Mouse (Mus musculus) stomach, embryonic 14.5 days (tissue): ENCODE results near the gene Slfn9. TPM values are rescaled to one million over a fixed set of nuclear protein-coding genes. Genes with fewer than 3 reads are reported as not detected.
A peak's percentile ranks its signal among the peaks of the same experiment; 100 is the strongest.
"Not testable (repeated sequence)": the region's sequence is repeated elsewhere in the genome, so short reads cannot be mapped to it uniquely, and the experiment has no call there.

Source experiments
- ATAC-seq: fragments of 200-750 bp; cut with Nextera tagmentation; 2 replicates; pipeline ENCODE4 v1.8.0; 2017; ENCODE audit warnings: low read depth, moderate TSS enrichment; ENCODE audit not compliant: insufficient number of reproducible peaks, insufficient read depth, low FRiP score
- H3K27ac ChIP-seq: fragments of 300-500 bp; sonication (generic); 2 replicates; pipeline ENCODE4 v1.5.1; 2014; ENCODE audit warnings: mild to moderate bottlenecking, low read length, moderate library complexity, mixed read lengths
- H3K27me3 ChIP-seq: fragments of 300-500 bp; sonication (generic); 2 replicates; pipeline ENCODE4 v1.6.1; 2014; ENCODE audit warnings: low read length, control low read depth, mixed read lengths; ENCODE audit not compliant: control insufficient read depth, insufficient read depth
- H3K36me3 ChIP-seq: fragments of 300-500 bp; sonication (generic); 2 replicates; pipeline ENCODE4 v1.6.1; 2014; ENCODE audit warnings: mild to moderate bottlenecking, control low read depth, low read length, moderate library complexity, mixed read lengths; ENCODE audit not compliant: control insufficient read depth, insufficient read depth
- H3K4me1 ChIP-seq: fragments of 300-500 bp; sonication (generic); 2 replicates; pipeline ENCODE4 v1.6.1; 2014; ENCODE audit warnings: low read length, control low read depth, mixed read lengths; ENCODE audit not compliant: control insufficient read depth, insufficient read depth
- H3K4me2 ChIP-seq: fragments of 300-500 bp; sonication (generic); replicated peaks from 2 replicates; pipeline ENCODE4 v1.6.1; 2014; ENCODE audit warnings: low read depth, low read length, control low read depth
- H3K4me3 ChIP-seq: fragments of 300-500 bp; sonication (generic); 2 replicates; pipeline ENCODE4 v1.5.1; 2014; ENCODE audit warnings: low read depth, low read length, control low read depth
- H3K9ac ChIP-seq: fragments of 300-500 bp; sonication (generic); replicated peaks from 2 replicates; pipeline ENCODE4 v1.6.1; 2014; ENCODE audit warnings: low read depth, mild to moderate bottlenecking, control low read depth, low read length, moderate library complexity, mixed read lengths
- H3K9me3 ChIP-seq: fragments of 300-500 bp; sonication (generic); 2 replicates; pipeline ENCODE4 v1.6.1; 2016; ENCODE audit warnings: low read depth, low read length, control low read depth; ENCODE audit not compliant: control insufficient read depth
- WGBS: fragments of 180-500 bp; shearing (Covaris S2); extraction: QIAGEN DNeasy Blood & Tissue Kit; methylation state at CpG from one replicate; pipeline ENCODE4 v1.1.7; 2014; 5-methylcytosine and 5-hydroxymethylcytosine counted together
- polyA plus RNA-seq: library from polyadenylated mRNA; unstranded; fragments of >200 nt; fragmentation: Nextera tagmentation; extraction: Ambion mirVana; gene quantifications from 2 replicates; pipeline ENCODE4 v1.2.1, GENCODE M21; 2014

The Slfn9 gene
- polyA plus RNA-seq = 30.6 and 35.9 TPM in 2 replicates

DNA sequence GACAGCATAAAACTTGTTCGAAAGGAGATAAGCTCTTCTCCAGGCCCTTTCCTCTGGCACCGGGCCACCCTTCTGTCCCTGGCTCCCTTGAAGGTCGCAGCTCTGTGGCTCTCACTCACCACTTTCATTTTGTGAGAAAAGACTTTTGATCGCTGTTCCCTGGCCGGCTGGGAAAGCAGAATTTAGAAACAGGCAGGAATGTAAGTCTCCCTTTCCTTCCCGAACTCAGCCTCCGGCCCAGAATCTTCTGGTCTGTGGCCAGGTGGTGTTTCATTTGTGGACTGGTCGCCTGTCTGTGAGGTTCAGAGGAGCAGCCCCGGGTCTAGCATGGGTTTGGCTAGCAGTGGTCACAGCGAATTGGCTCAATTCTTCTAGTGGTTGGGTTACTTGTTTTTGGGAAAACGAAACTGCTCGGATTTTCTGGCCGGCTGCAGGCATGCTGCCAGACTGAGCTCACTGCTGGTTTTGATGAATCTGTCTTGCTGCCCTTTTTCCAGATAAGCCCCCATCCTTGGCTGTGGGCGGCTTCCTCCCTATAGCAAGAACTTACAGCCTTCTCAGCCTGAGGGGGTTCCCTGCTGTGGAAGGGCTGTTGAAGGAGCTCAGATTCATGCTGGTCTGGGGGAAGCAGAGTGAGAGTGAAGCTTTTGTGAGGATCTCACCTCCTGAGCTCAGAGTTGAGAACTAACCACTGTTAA is at the start of gene Slfn9:
Gene Slfn9 (minus strand): TSS at position 362 of the 698 bp plus-strand sequence.
- 5% methylated on average over 14 of the region's 14 CpGs for WGBS
- peak within 1 kb of the TSS; percentile 67 for H3K4me2 ChIP-seq
- peak; percentile 57; the same call in 1 of the 2 replicates for ATAC-seq
- no peaks in the 10 kb centered on the region for H3K9me3 ChIP-seq
- no peaks in the 10 kb centered on the region for H3K27me3 ChIP-seq
- H3K27ac ChIP-seq = peak within 1 kb of the TSS; percentile 44; the same call in 1 of the 2 replicates
- no peaks in the 10 kb centered on the region for H3K36me3 ChIP-seq
- peak within 1 kb of the TSS; percentile 25; the same call in 1 of the 2 replicates for H3K9ac ChIP-seq
- H3K4me1 ChIP-seq = peaks cover 8% of the 10 kb centered on the region; the same call in 1 of the 2 replicates
- H3K4me3 ChIP-seq = peak within 1 kb of the TSS; percentile 41

DNA sequence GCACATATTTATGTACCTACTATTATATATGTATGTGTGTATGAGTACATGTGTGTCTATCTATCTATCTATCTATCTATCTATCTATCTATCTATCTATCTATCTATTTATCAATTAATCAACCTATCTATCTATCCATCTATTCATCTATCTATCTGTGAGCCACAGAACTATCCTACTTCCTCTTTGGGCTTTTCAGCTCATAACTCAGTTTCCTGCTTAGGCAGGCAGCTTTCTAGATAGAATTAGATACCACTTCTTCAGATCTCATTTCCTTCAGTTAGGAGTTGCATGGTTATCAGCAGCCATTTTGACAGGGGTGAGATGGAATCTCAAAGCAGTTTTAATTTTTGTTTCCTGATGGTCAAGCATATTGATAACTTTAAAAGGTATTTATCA is 49.4 kb upstream of the Slfn9 start:
- H3K4me1 ChIP-seq = no peaks in the 10 kb centered on the region

DNA sequence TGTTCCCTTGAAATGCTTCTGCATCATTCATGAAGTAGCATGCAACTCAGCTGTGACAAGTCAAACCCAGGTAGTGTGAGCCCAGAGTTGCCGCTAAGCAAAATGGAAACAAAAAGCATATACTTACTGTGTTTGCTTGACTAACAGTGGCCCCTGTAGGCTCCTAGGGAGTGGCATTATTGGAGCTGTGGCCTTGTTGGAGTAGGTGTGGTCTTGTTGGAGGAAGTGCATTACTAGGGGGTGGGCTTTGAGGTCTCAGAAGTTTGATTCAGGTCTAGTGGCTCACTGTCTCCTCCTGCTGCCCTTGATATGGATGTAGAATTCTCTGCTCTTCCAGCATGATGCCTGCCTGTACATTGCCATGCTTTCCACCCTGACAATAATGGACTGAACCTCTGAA is 48.7 kb upstream of the Slfn9 start:
- 0 out of 2 replicates have a peak, but pooled peaks have one; percentile 37 for ATAC-seq
- Histone ChIP-seq H3K4me1 (no peaks in the 10 kb centered on the region), H3K4me2 (peak overlapping the region; percentile 36; the same call in 1 of the 2 replicates), H3K27ac (no peak overlapping the region), H3K9ac (no peak overlapping the region), H3K4me3 (0 out of 2 replicates have a peak overlapping the region, but pooled peaks have one; percentile 1), H3K36me3 (no peaks in the 10 kb centered on the region), H3K27me3 (no peaks in the 10 kb centered on the region), H3K9me3 (no peaks in the 10 kb centered on the region)
- WGBS = 22% methylated on average over 1 of the region's 1 CpGs

More for the DNA sequence above, 49.4 kb upstream of the Slfn9 start:
- no peaks in the 10 kb centered on the region for H3K9me3 ChIP-seq
- no peak overlapping the region for H3K4me2 ChIP-seq
- no peak overlapping the region for H3K4me3 ChIP-seq
- no peaks in the 10 kb centered on the region for H3K36me3 ChIP-seq
- no peak for ATAC-seq
- no peak overlapping the region for H3K9ac ChIP-seq
- no peak overlapping the region for H3K27ac ChIP-seq
- no peaks in the 10 kb centered on the region for H3K27me3 ChIP-seq

DNA sequence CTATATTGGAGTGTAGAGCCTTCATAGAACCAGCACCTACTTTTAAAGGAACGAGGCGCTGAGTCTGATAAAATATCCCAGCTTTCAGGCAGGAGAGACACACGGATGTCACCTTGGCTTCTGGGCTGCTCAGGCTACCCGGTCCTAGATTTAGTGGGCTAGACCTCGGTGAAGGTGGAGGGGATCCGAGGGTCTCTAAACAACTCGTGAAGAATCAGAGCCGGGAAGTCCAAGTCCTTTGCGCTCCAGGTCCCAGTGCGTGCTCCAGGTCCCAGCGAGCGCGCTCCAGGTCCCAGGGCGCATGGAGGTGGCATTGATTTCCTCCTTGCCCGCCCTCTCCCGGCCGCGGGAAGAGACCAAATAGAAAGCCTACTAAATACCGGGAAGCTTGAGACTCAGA is 48.2 kb upstream of the Slfn9 start:
- Histone ChIP-seq H3K27me3 (no peaks in the 10 kb centered on the region), H3K4me2 (peak overlapping the region; percentile 36), H3K27ac (no peak overlapping the region), H3K4me3 (no peak overlapping the region), H3K9me3 (no peaks in the 10 kb centered on the region), H3K4me1 (no peaks in the 10 kb centered on the region), H3K9ac (no peak overlapping the region), H3K36me3 (no peaks in the 10 kb centered on the region)
- ATAC-seq = no peak
- WGBS = 13% methylated on average over 19 of the region's 19 CpGs

DNA sequence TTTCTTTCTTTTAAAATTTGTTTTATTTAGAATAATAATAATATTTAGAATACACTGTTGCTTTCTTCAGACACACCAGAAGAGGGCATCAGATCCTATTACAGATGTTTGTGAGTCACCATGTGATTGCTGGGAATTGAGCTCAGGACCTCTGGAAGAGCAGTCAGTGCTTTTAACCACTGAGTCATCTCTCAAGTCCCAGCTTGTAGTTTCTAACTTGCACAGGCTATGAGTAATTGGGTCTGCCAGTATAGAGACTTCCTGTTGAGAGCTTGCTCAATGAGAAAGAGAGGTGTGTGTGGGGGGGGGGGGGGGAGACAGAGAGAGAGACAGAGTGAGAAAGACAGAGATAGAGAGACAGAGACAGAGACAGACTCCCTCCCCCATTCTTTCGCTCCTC is 47.5 kb upstream of the Slfn9 start:
- H3K9ac ChIP-seq = no peak overlapping the region
- H3K4me1 ChIP-seq = no peaks in the 10 kb centered on the region
- no peaks in the 10 kb centered on the region for H3K27me3 ChIP-seq
- no peak overlapping the region for H3K4me2 ChIP-seq
- WGBS = 75% methylated on average over 1 of the region's 1 CpGs
- H3K4me3 ChIP-seq = no peak overlapping the region
- no peak overlapping the region for H3K27ac ChIP-seq
- H3K36me3 ChIP-seq = no peaks in the 10 kb centered on the region
- no peak for ATAC-seq
- no peaks in the 10 kb centered on the region for H3K9me3 ChIP-seq

DNA sequence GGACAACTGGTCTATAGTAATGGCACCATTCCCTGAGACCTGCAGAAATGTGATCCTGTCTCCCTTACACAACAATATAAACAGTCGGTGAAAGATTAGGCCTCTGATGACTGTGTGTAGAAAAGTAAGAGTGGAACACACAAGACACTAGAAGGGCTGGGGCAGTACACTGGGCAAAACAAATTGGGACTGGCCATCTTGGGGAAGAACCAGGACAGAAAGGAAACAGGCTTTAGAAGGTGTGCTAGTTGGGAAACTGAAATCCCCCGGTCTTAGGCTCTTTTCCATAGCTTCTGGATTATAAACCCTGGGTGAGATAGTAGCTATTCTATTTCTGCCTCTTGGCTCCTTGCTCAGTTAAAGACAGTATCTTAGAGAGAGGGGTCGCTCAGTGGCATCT is 47.1 kb upstream of the Slfn9 start:
- H3K36me3 ChIP-seq, H3K9ac ChIP-seq, ATAC-seq, H3K9me3 ChIP-seq, H3K4me3 ChIP-seq, H3K4me2 ChIP-seq, H3K4me1 ChIP-seq, H3K27ac ChIP-seq, H3K27me3 ChIP-seq: not testable (repeated sequence)
- WGBS = 70% methylated on average over 3 of the region's 3 CpGs

DNA sequence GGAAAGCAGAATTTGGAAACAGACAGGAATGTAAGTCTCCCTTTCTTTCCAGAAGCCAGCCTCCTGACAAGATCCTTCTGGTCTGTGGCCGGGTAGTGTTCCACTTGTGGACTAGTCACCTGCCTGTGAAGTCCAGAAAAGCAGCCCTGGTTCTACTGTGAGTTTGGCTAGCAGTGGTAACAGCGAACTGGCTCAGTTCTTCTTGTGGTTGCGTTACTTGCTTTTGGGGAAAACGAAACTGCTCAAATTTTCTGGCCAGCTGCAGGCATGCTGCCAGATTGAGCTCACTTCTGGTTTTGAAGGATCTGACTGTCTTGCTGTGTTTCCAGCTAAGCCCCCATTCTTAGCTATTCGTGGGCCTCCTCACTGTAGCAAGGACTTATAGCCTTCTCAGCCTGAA is 29.0 kb upstream of the Slfn9 start, which contains the start of gene Slfn8:
Gene Slfn8 (minus strand): TSS at position 190 of the 400 bp plus-strand sequence.
- Histone ChIP-seq H3K9ac (no peak within 1 kb of the TSS), H3K4me3 (no peak within 1 kb of the TSS), H3K4me2 (no peak within 1 kb of the TSS), H3K4me1 (no peaks in the 10 kb centered on the region), H3K27me3 (no peaks in the 10 kb centered on the region), H3K36me3 (no peaks in the 10 kb centered on the region), H3K9me3 (no peaks in the 10 kb centered on the region), H3K27ac (no peak within 1 kb of the TSS)
- ATAC-seq = no peak
- 72% methylated on average over 5 of the region's 5 CpGs for WGBS

DNA sequence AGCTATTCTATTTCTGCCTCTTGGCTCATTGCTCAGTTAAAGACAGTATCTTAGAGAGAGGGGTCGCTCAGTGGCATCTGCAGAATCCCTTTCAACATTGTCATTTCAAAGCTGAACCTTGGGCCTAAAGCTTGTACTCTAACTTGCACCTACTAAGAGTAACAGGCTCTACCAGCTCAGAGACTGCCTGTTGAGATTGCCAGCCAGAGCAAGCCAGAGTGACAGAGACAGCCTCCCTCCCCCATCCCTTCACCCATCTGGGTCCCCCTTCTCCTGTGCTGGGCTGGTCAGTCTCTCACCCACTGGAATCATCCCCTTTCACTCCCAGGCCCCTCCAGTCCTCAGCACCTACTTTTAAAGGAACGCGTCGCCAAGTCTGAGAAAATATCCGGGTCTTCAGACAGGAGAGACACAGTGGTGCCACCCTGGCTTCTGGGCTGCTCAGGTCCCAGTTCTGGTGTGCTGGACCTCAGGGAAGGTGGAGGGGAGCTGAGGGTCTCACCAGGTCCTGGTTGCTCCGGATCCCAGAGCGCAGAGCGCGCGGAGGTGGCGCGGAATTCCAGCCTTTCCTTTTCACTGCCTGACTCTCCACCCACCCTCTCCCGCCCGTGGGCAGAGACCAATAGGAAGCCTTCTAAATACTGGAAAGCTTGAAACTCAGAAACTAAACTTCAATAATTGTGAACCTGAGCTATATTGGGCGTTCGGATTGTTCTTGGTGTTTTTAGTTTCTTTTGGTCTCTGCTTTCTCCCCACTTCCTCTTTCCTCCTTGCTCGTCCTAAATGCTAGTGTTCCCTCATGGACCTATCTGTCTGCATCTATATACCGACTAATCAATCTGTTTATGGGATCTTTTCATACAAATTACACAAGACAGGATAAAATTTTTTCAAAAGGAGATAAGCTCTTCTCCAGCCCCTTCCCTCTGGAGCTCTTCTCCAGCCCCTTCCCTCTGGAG is 28.2 kb upstream of the Slfn9 start:
- H3K27ac ChIP-seq, H3K27me3 ChIP-seq, H3K36me3 ChIP-seq, H3K4me2 ChIP-seq, H3K9ac ChIP-seq, H3K4me1 ChIP-seq, H3K4me3 ChIP-seq, ATAC-seq, H3K9me3 ChIP-seq: not testable (repeated sequence)
- WGBS = 75% methylated on average over 18 of the region's 18 CpGs
